Mouse (Mus musculus) midbrain, postnatal 0 days (tissue): ENCODE measurements around the gene Klhl23. TPM values are rescaled to one million over a fixed set of nuclear protein-coding genes. Genes with fewer than 3 reads are reported as not detected.

Experiments used
- ATAC-seq: fragments of 200-750 bp; cut with Nextera tagmentation; 2 replicates; pipeline ENCODE4 v1.8.0; 2017; ENCODE audit warnings: moderate number of reproducible peaks, mild to moderate bottlenecking, moderate TSS enrichment, moderate library complexity; ENCODE audit not compliant: low FRiP score
- DNase-seq: peaks from one replicate; pipeline ENCODE4 v3.0.0-alpha.2; 2015; ENCODE audit warnings: low spot score
- H3K27ac ChIP-seq: fragments of 300-500 bp; sonication (generic); 2 replicates; pipeline ENCODE4 v1.5.1; 2014; ENCODE audit warnings: low read depth, mild to moderate bottlenecking, low read length, mixed read lengths
- H3K27me3 ChIP-seq: fragments of 300-500 bp; sonication (generic); 2 replicates; pipeline ENCODE4 v1.6.1; 2014; ENCODE audit warnings: low read length, control low read depth, mixed read lengths; ENCODE audit not compliant: insufficient read depth
- H3K36me3 ChIP-seq: fragments of 300-500 bp; sonication (generic); 2 replicates; pipeline ENCODE4 v1.6.1; 2014; ENCODE audit warnings: low read length, control low read depth, mixed read lengths; ENCODE audit not compliant: insufficient read depth
- H3K4me1 ChIP-seq: fragments of 300-500 bp; sonication (generic); 2 replicates; pipeline ENCODE4 v1.6.1; 2014; ENCODE audit warnings: mild to moderate bottlenecking, control low read depth, antibody characterized with exemption, low read length, mixed read lengths; ENCODE audit not compliant: insufficient read depth
- H3K4me2 ChIP-seq: fragments of 300-500 bp; sonication (generic); 2 replicates; pipeline ENCODE4 v1.6.1; 2014; ENCODE audit warnings: low read depth, mild to moderate bottlenecking, low read length, mixed read lengths; ENCODE audit not compliant: poor library complexity, severe bottlenecking
- H3K4me3 ChIP-seq: fragments of 300-500 bp; sonication (generic); 2 replicates; pipeline ENCODE4 v1.5.1; 2014; ENCODE audit warnings: low read depth, mild to moderate bottlenecking, low read length, moderate library complexity
- H3K9ac ChIP-seq: fragments of 300-500 bp; sonication (generic); replicated peaks from 2 replicates; pipeline ENCODE4 v1.6.1; 2014; ENCODE audit warnings: mild to moderate bottlenecking, low read length, moderate library complexity, mixed read lengths; ENCODE audit not compliant: poor library complexity, severe bottlenecking
- H3K9me3 ChIP-seq: fragments of 300-500 bp; sonication (generic); 2 replicates; pipeline ENCODE4 v1.6.1; 2016; ENCODE audit warnings: low read length, control low read depth
- CTCF ChIP-seq: IDR thresholded peaks from 2 replicates; pipeline ENCODE4 v1.5.1; 2016; ENCODE audit warnings: antibody characterized with exemption, mild to moderate bottlenecking
- WGBS: fragments of 180-500 bp; shearing (Covaris S2); extraction: QIAGEN DNeasy Blood & Tissue Kit; methylation state at CpG from one replicate; pipeline ENCODE4 v1.1.7; 2014; 5-methylcytosine and 5-hydroxymethylcytosine counted together
- polyA plus RNA-seq: library from polyadenylated mRNA; unstranded; fragments of >200 nt; fragmentation: Nextera tagmentation; extraction: Ambion mirVana; gene quantifications from 2 replicates; pipeline ENCODE4 v1.2.1, GENCODE M21; 2015
- total RNA-seq: library from RNA; depleted of rRNA; stranded (reverse); fragments of >200 nt; gene quantifications from 2 replicates; pipeline ENCODE4 v1.2.3, GENCODE M21; 2014; rRNA removed

Klhl23 gene
- total and polyA plus RNA-seq, 2 experiments from 2014 or later = 99.2 to 147 TPM

GRCm38 (mm10) chr2:69885451-69886305 is 63.9 kb downstream of the Klhl23 start, which contains the start of gene Mettl5:
Mettl5 (minus strand) TSS chr2:69885615.
- peak within 1 kb of the TSS; percentile 70 for H3K27ac ChIP-seq

More at GRCm38 (mm10) chr2:69885451-69886305, 63.9 kb downstream of the Klhl23 start, which contains the start of gene Mettl5:
- peak; percentile 89 for DNase-seq
- H3K27me3 ChIP-seq = no peaks in the 10 kb centered on the region
- peak within 1 kb of the TSS; percentile 62 for H3K4me2 ChIP-seq
- no peaks in the 10 kb centered on the region for H3K36me3 ChIP-seq
- H3K9ac ChIP-seq = peak within 1 kb of the TSS; percentile 68
- peak; percentile 75 for TF ChIP-seq CTCF
- peak within 1 kb of the TSS; percentile 52 for H3K4me3 ChIP-seq
- H3K4me1 ChIP-seq = no peaks in the 10 kb centered on the region
- 2% methylated on average over 45 of the region's 45 CpGs for WGBS
- no peaks in the 10 kb centered on the region for H3K9me3 ChIP-seq
- ATAC-seq = peak; percentile 95

Other genes starting within 250 kb of the Klhl23 start
- gene Lrp2, start 235.9 kb upstream of the Klhl23 start, total RNA-seq = 2.3 and 2.9 TPM in 2 replicates
- gene Lrp2, start 235.9 kb upstream of the Klhl23 start, polyA plus RNA-seq = 0.22 and 0.31 TPM in 2 replicates
- 17.2 and 25.3 TPM in 2 replicates for gene Bbs5, start 174.8 kb upstream of the Klhl23 start, total RNA-seq
- 27.3 and 28.4 TPM in 2 replicates for gene Bbs5, start 174.8 kb upstream of the Klhl23 start, polyA plus RNA-seq
- not detected in 2 replicates for gene Klhl41, start 151.8 kb upstream of the Klhl23 start, total RNA-seq
- gene Klhl41, start 151.8 kb upstream of the Klhl23 start, polyA plus RNA-seq = 0.11 TPM in 1 of 2 replicates, not detected in the other
- 22.6 and 25.0 TPM in 2 replicates for gene Fastkd1, start 108.4 kb upstream of the Klhl23 start, total RNA-seq
- 12.6 and 13.8 TPM in 2 replicates for gene Fastkd1, start 108.4 kb upstream of the Klhl23 start, polyA plus RNA-seq
- gene Ppig, start 99.4 kb upstream of the Klhl23 start, total RNA-seq = 13.6 and 20.7 TPM in 2 replicates
- gene Ppig, start 99.4 kb upstream of the Klhl23 start, polyA plus RNA-seq = 119 and 140 TPM in 2 replicates
- gene Ccdc173, start 32.4 kb upstream of the Klhl23 start, total RNA-seq = 0.99 and 1.1 TPM in 2 replicates
- 1.4 and 2.0 TPM in 2 replicates for gene Ccdc173, start 32.4 kb upstream of the Klhl23 start, polyA plus RNA-seq
- 29.7 and 31.8 TPM in 2 replicates for gene Phospho2, start 32.3 kb upstream of the Klhl23 start, total RNA-seq
- 31.6 and 33.4 TPM in 2 replicates for gene Phospho2, start 32.3 kb upstream of the Klhl23 start, polyA plus RNA-seq
- 51.3 and 64.1 TPM in 2 replicates for gene Ssb, start 39.6 kb downstream of the Klhl23 start, total RNA-seq
- 260 and 285 TPM in 2 replicates for gene Ssb, start 39.6 kb downstream of the Klhl23 start, polyA plus RNA-seq
- 8.6 and 10.2 TPM in 2 replicates for gene Mettl5, start 63.7 kb downstream of the Klhl23 start, total RNA-seq
- gene Mettl5, start 63.7 kb downstream of the Klhl23 start, polyA plus RNA-seq = 30.4 and 34.1 TPM in 2 replicates
- 37.9 and 62.1 TPM in 2 replicates for gene Ubr3, start 75.3 kb downstream of the Klhl23 start, total RNA-seq
- 15.4 and 20.9 TPM in 2 replicates for gene Ubr3, start 75.3 kb downstream of the Klhl23 start, polyA plus RNA-seq
- gene Myo3b, start 217.2 kb downstream of the Klhl23 start, total RNA-seq = 0.44 and 1.1 TPM in 2 replicates
- gene Myo3b, start 217.2 kb downstream of the Klhl23 start, polyA plus RNA-seq = 0.14 and 0.32 TPM in 2 replicates